Mouse (Mus musculus) bone marrow, adult 2 months (tissue): ENCODE measurements around the gene Atp8b3.

Experiments
- CTCF ChIP-seq: fragments of 200-500 bp; IDR thresholded peaks from 2 replicates; pipeline ENCODE4 v1.5.1; 2011; ENCODE audit warnings: low read length, control low read depth; ENCODE audit not compliant: control insufficient read depth, insufficient read depth
- POLR2A ChIP-seq: fragments of 200-500 bp; IDR thresholded peaks from 2 replicates; pipeline ENCODE4 v1.6.1; 2011; ENCODE audit warnings: low read depth, mild to moderate bottlenecking, control low read depth, low read length, borderline replicate concordance; ENCODE audit not compliant: control insufficient read depth

- no peak for TF ChIP-seq CTCF
- TF ChIP-seq POLR2A = no peak; the same call in 1 of the 2 replicates
These were observed 63.5 kb downstream of the Atp8b3 start for GRCm38 (mm10) chr10:80475290-80475959.
